8 mouse cellular contexts compared by ENCODE assay signal in the genomic region with DNA sequence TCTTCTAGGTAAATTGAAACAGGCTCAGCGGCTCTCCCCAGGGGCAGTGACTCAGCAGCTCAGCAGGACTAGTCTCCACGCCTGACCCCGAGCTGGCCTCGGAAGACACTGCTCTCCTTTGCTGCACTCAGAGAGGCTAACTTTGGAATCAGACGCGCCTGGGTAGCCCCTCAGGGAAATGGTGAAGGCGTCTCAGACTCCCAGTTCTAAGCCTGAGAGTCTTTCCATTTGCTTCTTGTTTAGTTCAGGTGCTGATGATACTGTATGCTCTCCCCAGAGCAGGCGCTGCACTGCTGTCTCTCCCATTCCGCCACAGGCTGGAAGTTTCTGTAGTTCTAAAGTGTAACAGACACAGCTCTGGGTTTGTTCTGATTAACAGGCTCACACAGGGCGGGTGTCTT. TPM values are rescaled to one million over a fixed set of nuclear protein-coding genes. Genes with fewer than 3 reads are reported as not detected.
DNase-seq lines count a peak whose midpoint lies in the region; ATAC-seq and TF ChIP-seq lines count a peak whose summit lies in the region.

No protein-coding gene starts in this region.

- DNase-seq in MEL (ENCODE audit: low read depth, low spot score): no peak
- peak; percentile 76 to 82 for DNase-seq in adrenal gland, postnatal 36 days
- DNase-seq in gastrocnemius, adult 8-10 months (ENCODE audit: low spot score in 2 of 2): peak; percentile 61 to 79
- DNase-seq in liver, postnatal 0 days: peak; percentile 49
- DNase-seq in left cerebral cortex, postnatal 4 days: no peak
- no peak for DNase-seq in left cerebral cortex, postnatal 14 days (ENCODE audit: low spot score in 2 of 2)

- TF ChIP-seq CTCF in MEL (IDR thresholded peaks at IDR 0.05 in 2 of 3, conservative IDR thresholded peaks at IDR 0.05 in 1 of 3; ENCODE audit: control insufficient read depth in 1 of 3, insufficient read depth in 1 of 3, low read depth in 2 of 3, low read length in 3 of 3, poor library complexity in 1 of 3, severe bottlenecking in 1 of 3): no peak
- no peak for TF ChIP-seq CTCF in liver, postnatal 0 days (IDR thresholded peaks at IDR 0.05; ENCODE audit: low read depth)

- peaks cover 45% of the 10 kb centered on the region for H3K79me2 ChIP-seq in MEL (ENCODE audit: control insufficient read depth, insufficient read depth, low read length, poor library complexity)

- no peaks in the 10 kb centered on the region for H3K27me3 ChIP-seq in MEL (ENCODE audit: control insufficient read depth in 1 of 2, insufficient read depth in 2 of 2, low read length in 2 of 2)
- no peaks in the 10 kb centered on the region for H3K27me3 ChIP-seq in intestine, embryonic 16.5 days (replicated peaks; ENCODE audit: control insufficient read depth, insufficient read depth, low read length)
- H3K27me3 ChIP-seq in liver, postnatal 0 days (ENCODE audit: insufficient read depth, low read length): no peaks in the 10 kb centered on the region; the same call in 1 of the 2 replicates
- H3K27me3 ChIP-seq in stomach, embryonic 15.5 days (replicated peaks): no peaks in the 10 kb centered on the region

- WGBS in intestine, embryonic 16.5 days: 8% methylated on average over 10 of the region's 10 CpGs
- 17% methylated on average over 10 of the region's 10 CpGs for WGBS in liver, postnatal 0 days (ENCODE audit: insufficient replicate concordance)
- WGBS in stomach, embryonic 15.5 days: 10% methylated on average over 10 of the region's 10 CpGs

- peaks cover 26 to 45% of the 10 kb centered on the region in 2 experiments for H3K4me1 ChIP-seq in MEL (ENCODE audit: control insufficient read depth in 1 of 2, insufficient read depth in 2 of 2, low read length in 2 of 2)
- peaks cover 55% of the 10 kb centered on the region for H3K4me1 ChIP-seq in intestine, embryonic 16.5 days (ENCODE audit: control insufficient read depth, insufficient read depth, low read length)
- peaks cover 44% of the 10 kb centered on the region for H3K4me1 ChIP-seq in liver, postnatal 0 days (ENCODE audit: insufficient read depth)
- peaks cover 48% of the 10 kb centered on the region for H3K4me1 ChIP-seq in stomach, embryonic 15.5 days

- ATAC-seq in intestine, embryonic 16.5 days: peak; percentile 32; the same call in 1 of the 2 replicates
- ATAC-seq in liver, postnatal 0 days: peak; percentile 26
- peak; percentile 24; the same call in 1 of the 2 replicates for ATAC-seq in stomach, embryonic 15.5 days (ENCODE audit: insufficient read depth, low FRiP score, low read depth)

- peak overlapping the region; percentile 33 for H3K9ac ChIP-seq in MEL (ENCODE audit: control insufficient read depth, low read depth, low read length, poor library complexity, severe bottlenecking)
- H3K9ac ChIP-seq in intestine, embryonic 16.5 days (ENCODE audit: low read depth, low read length): peak overlapping the region; percentile 61
- peak overlapping the region; percentile 8; the same call in 1 of the 2 replicates for H3K9ac ChIP-seq in liver, postnatal 0 days (replicated peaks)
- H3K9ac ChIP-seq in stomach, embryonic 15.5 days: 0 out of 2 replicates have a peak overlapping the region, but pooled peaks have one; percentile 4

- H3K36me3 ChIP-seq in MEL (ENCODE audit: control insufficient read depth in 1 of 2, insufficient read depth in 2 of 2, low read length in 2 of 2): peaks cover 4 to 44% of the 10 kb centered on the region in 2 experiments; a peak in 3 of 4 replicates
- no peaks in the 10 kb centered on the region for H3K36me3 ChIP-seq in intestine, embryonic 16.5 days (ENCODE audit: control insufficient read depth, insufficient read depth, low read length)
- no peaks in the 10 kb centered on the region for H3K36me3 ChIP-seq in liver, postnatal 0 days (replicated peaks; ENCODE audit: insufficient read depth, low read length)
- H3K36me3 ChIP-seq in stomach, embryonic 15.5 days: no peaks in the 10 kb centered on the region

- no peak for TF ChIP-seq RAD21 in MEL (IDR thresholded peaks at IDR 0.05; ENCODE audit: low read depth, low read length)

- H3K4me3 ChIP-seq in MEL (ENCODE audit: control insufficient read depth in 1 of 2, insufficient read depth in 1 of 2, low read depth in 2 of 2, low read length in 2 of 2): peak overlapping the region in 1 of 2 experiments; percentile 88; a peak in 2 of 4 replicates
- H3K4me3 ChIP-seq in intestine, embryonic 16.5 days (ENCODE audit: low read length): peak overlapping the region; percentile 20
- no peak overlapping the region for H3K4me3 ChIP-seq in liver, postnatal 0 days (ENCODE audit: low read depth, low read length)
- peak overlapping the region; percentile 20; the same call in 1 of the 2 replicates for H3K4me3 ChIP-seq in stomach, embryonic 15.5 days (replicated peaks)

- no peak for TF ChIP-seq EP300 in MEL (IDR thresholded peaks at IDR 0.05; ENCODE audit: low read depth in 1 of 2, low read length in 2 of 2)
- no peak for TF ChIP-seq EP300 in liver, postnatal 0 days (IDR thresholded peaks at IDR 0.05; ENCODE audit: low read depth)

- peak overlapping the region; percentile 51 for H3K4me2 ChIP-seq in intestine, embryonic 16.5 days (ENCODE audit: low read depth, low read length)
- H3K4me2 ChIP-seq in liver, postnatal 0 days (ENCODE audit: low read depth, low read length): peak overlapping the region; percentile 59
- peak overlapping the region; percentile 45 for H3K4me2 ChIP-seq in stomach, embryonic 15.5 days

- H3K9me3 ChIP-seq in MEL (replicated peaks; ENCODE audit: insufficient read depth, low read length): no peaks in the 10 kb centered on the region
- H3K9me3 ChIP-seq in intestine, embryonic 16.5 days (ENCODE audit: control insufficient read depth, low read length): no peaks in the 10 kb centered on the region
- H3K9me3 ChIP-seq in liver, postnatal 0 days (ENCODE audit: low read length): no peaks in the 10 kb centered on the region
- no peaks in the 10 kb centered on the region for H3K9me3 ChIP-seq in stomach, embryonic 15.5 days

- no peak for TF ChIP-seq POLR2A in MEL (IDR thresholded peaks at IDR 0.05; ENCODE audit: control insufficient read depth in 1 of 2, insufficient read depth in 1 of 2, low read depth in 1 of 2, low read length in 2 of 2, poor library complexity in 1 of 2)

- peak overlapping the region; percentile 17; the same call in 1 of the 2 replicates for H3K27ac ChIP-seq in MEL (ENCODE audit: control insufficient read depth, low read depth, low read length)
- peak overlapping the region; percentile 63 for H3K27ac ChIP-seq in intestine, embryonic 16.5 days (ENCODE audit: low read length)
- peak overlapping the region; percentile 69 for H3K27ac ChIP-seq in liver, postnatal 0 days (ENCODE audit: low read depth)
- peak overlapping the region; percentile 80 for H3K27ac ChIP-seq in stomach, embryonic 15.5 days

- intact Hi-C loops in left cerebral cortex, postnatal 4 days (cut with DNase I): loop anchor here (10.0 kb wide), 1 partner anchor 97 kb away; no protein-coding TSS in a partner anchor
- intact Hi-C loops in left cerebral cortex, postnatal 14 days (cut with DNase I): no loop called here

TF ChIP-seq in MEL, 35 proteins besides CTCF, POLR2A, EP300 and RAD21:
- TF ChIP-seq NRF1 (IDR thresholded peaks at IDR 0.05; ENCODE audit: insufficient read depth, low read depth, low read length, poor library complexity, severe bottlenecking): no peak
- TF ChIP-seq UBTF (IDR thresholded peaks at IDR 0.05; ENCODE audit: borderline replicate concordance, insufficient read depth, low read depth, low read length): no peak
- no peak for TF ChIP-seq GATA1 (IDR thresholded peaks at IDR 0.05; ENCODE audit: low read depth, low read length)
- no peak for TF ChIP-seq MAFK (IDR thresholded peaks at IDR 0.05; ENCODE audit: borderline replicate concordance, low read depth, low read length)

RNA-seq across cellular contexts. Expression of a gene that starts 5.4 kb away (rescaled TPM):
- total RNA-seq in MEL (2012; rRNA removed): 18.5 and 23.4 TPM in 2 replicates
- 10 to 100 TPM in 1 of 2 experiments, not detected in 1; 24.7 TPM for polyA plus RNA-seq in MEL (2012; ENCODE audit: insufficient read depth in 1 of 2, insufficient read length in 2 of 2, low read depth in 1 of 2, low replicate concordance in 2 of 2, missing spikeins in 1 of 2)
- 10 to 100 TPM; 11.2 to 17.7 TPM for total RNA-seq in adrenal gland, postnatal 36 days (2021)
- 10 to 100 TPM; 34.5 to 48.6 (median 42.6) TPM for total RNA-seq in gastrocnemius, adult 8-10 months (2022)
- 3.4 and 3.8 TPM in 2 replicates for polyA plus RNA-seq in intestine, embryonic 16.5 days (2015; fragmentation: Nextera tagmentation; extraction: Ambion mirVana)
- polyA plus RNA-seq in liver, postnatal 0 days (2015; fragmentation: Nextera tagmentation; extraction: Ambion mirVana): 0.76 and 0.99 TPM in 2 replicates
- polyA plus RNA-seq in stomach, embryonic 15.5 days (2015; fragmentation: Nextera tagmentation; extraction: Ambion mirVana): 7.7 and 9.6 TPM in 2 replicates
- total RNA-seq in left cerebral cortex, postnatal 4 days (2021): 1 to 10 TPM; 6.9 to 7.4 TPM
- total RNA-seq in left cerebral cortex, postnatal 14 days (2021): 1 to 10 TPM; 5.6 to 6.0 TPM

RNA-seq across cellular contexts. Expression of a gene that starts 28.4 kb away (rescaled TPM):
- total RNA-seq in MEL (2012; rRNA removed): 0.23 TPM in 1 of 2 replicates, not detected in the other
- polyA plus RNA-seq in MEL (2012; ENCODE audit: insufficient read depth in 1 of 2, insufficient read length in 2 of 2, low read depth in 1 of 2, low replicate concordance in 2 of 2, missing spikeins in 1 of 2): not detected
- 10 to 100 TPM in 1 of 2 experiments, under 1 TPM in 1; 0.86 to 23.1 TPM for total RNA-seq in adrenal gland, postnatal 36 days (2021)
- 1 to 10 TPM in 2 of 4 experiments, under 1 TPM in 2; 0.56 to 1.8 (median 0.90) TPM for total RNA-seq in gastrocnemius, adult 8-10 months (2022)
- 0.37 and 0.49 TPM in 2 replicates for polyA plus RNA-seq in intestine, embryonic 16.5 days (2015; fragmentation: Nextera tagmentation; extraction: Ambion mirVana)
- not detected in 2 replicates for polyA plus RNA-seq in liver, postnatal 0 days (2015; fragmentation: Nextera tagmentation; extraction: Ambion mirVana)
- 0.39 and 0.55 TPM in 2 replicates for polyA plus RNA-seq in stomach, embryonic 15.5 days (2015; fragmentation: Nextera tagmentation; extraction: Ambion mirVana)
- total RNA-seq in left cerebral cortex, postnatal 4 days (2021): 1 to 10 TPM; 6.1 to 6.7 TPM
- total RNA-seq in left cerebral cortex, postnatal 14 days (2021): 1 to 10 TPM; 5.8 to 9.0 TPM

Comparison
In these comparisons a context has a peak if more than half of its experiments do, and no peak if none do; other contexts are left out.
1. DNase-seq: peak in adrenal gland, postnatal 36 days (2 of 2), gastrocnemius, adult 8-10 months (2 of 2) and liver, postnatal 0 days (single experiment); none in MEL (single experiment), left cerebral cortex, postnatal 4 days (single experiment) and left cerebral cortex, postnatal 14 days (0 of 2).
2. H3K27ac ChIP-seq: peak in every context shown above with its lines; median percentile 80 in stomach, embryonic 15.5 days; 69 in liver, postnatal 0 days; 63 in intestine, embryonic 16.5 days; 17 in MEL.
3. H3K9ac ChIP-seq: peak in every context shown above with its lines; median percentile 61 in intestine, embryonic 16.5 days; 33 in MEL; 8 in liver, postnatal 0 days; 4 in stomach, embryonic 15.5 days.
4. Peak in every context shown above with its lines, with median percentiles within 50 percentile points of each other: ATAC-seq and H3K4me2 ChIP-seq.